Mouse (Mus musculus) heart, postnatal 0 days (tissue): ENCODE results near the gene Map7. TPM values are rescaled to one million over a fixed set of nuclear protein-coding genes. Genes with fewer than 3 reads are reported as not detected.
A peak's percentile ranks its signal among the peaks of the same experiment; 100 is the strongest.

Experiments
- ATAC-seq: fragments of 200-750 bp; cut with Nextera tagmentation; 2 replicates; pipeline ENCODE4 v1.8.0; 2017; ENCODE audit warnings: low read depth, moderate number of reproducible peaks, moderate library complexity; ENCODE audit not compliant: insufficient read depth
- DNase-seq: peaks from one replicate; pipeline ENCODE4 v3.0.0-alpha.2; 2016; ENCODE audit warnings: low spot score
- H3K27ac ChIP-seq: fragments of 300-500 bp; sonication (generic); 2 replicates; pipeline ENCODE4 v1.5.1; 2014; ENCODE audit warnings: low read depth, mild to moderate bottlenecking
- H3K27me3 ChIP-seq: fragments of 300-500 bp; sonication (generic); 2 replicates; pipeline ENCODE4 v1.6.1; 2014; ENCODE audit warnings: low read length, mixed read lengths; ENCODE audit not compliant: control insufficient read depth, insufficient read depth
- H3K36me3 ChIP-seq: fragments of 300-500 bp; sonication (generic); replicated peaks from 2 replicates; pipeline ENCODE4 v1.6.1; 2014; ENCODE audit warnings: low read length, mixed read lengths; ENCODE audit not compliant: control insufficient read depth, insufficient read depth
- H3K4me1 ChIP-seq: fragments of 300-500 bp; sonication (generic); 2 replicates; pipeline ENCODE4 v1.6.1; 2014; ENCODE audit warnings: antibody characterized with exemption; ENCODE audit not compliant: control insufficient read depth, insufficient read depth
- H3K4me2 ChIP-seq: fragments of 300-500 bp; sonication (generic); 2 replicates; pipeline ENCODE4 v1.6.1; 2014; ENCODE audit warnings: low read depth, mild to moderate bottlenecking, low read length, moderate library complexity
- H3K4me3 ChIP-seq: fragments of 300-500 bp; sonication (generic); 2 replicates; pipeline ENCODE4 v1.5.1; 2014; ENCODE audit warnings: low read depth, low read length
- H3K9ac ChIP-seq: fragments of 300-500 bp; sonication (generic); replicated peaks from 2 replicates; pipeline ENCODE4 v1.6.1; 2014; ENCODE audit warnings: low read depth, low read length, mixed read lengths
- H3K9me3 ChIP-seq: fragments of 300-500 bp; sonication (generic); replicated peaks from 2 replicates; pipeline ENCODE4 v1.6.1; 2016; ENCODE audit warnings: low read length; ENCODE audit not compliant: control insufficient read depth
- CTCF ChIP-seq: IDR thresholded peaks from 2 replicates; pipeline ENCODE4 v1.5.1; 2016; ENCODE audit warnings: antibody characterized with exemption, control low read depth, low read depth
- EP300 ChIP-seq: IDR thresholded peaks from 2 replicates; pipeline ENCODE4 v1.6.1; 2016; ENCODE audit warnings: antibody characterized with exemption, low read depth
- WGBS: fragments of 180-500 bp; shearing (Covaris S2); extraction: QIAGEN DNeasy Blood & Tissue Kit; methylation state at CpG from one replicate; pipeline ENCODE4 v1.1.7; 2014; 5-methylcytosine and 5-hydroxymethylcytosine counted together
- polyA plus RNA-seq: library from polyadenylated mRNA; unstranded; fragments of >200 nt; fragmentation: Nextera tagmentation; extraction: Ambion mirVana; gene quantifications from 2 replicates; pipeline ENCODE4 v1.2.1, GENCODE M21; 2015
- total RNA-seq: library from RNA; depleted of rRNA; stranded (reverse); fragments of >200 nt; gene quantifications from 2 replicates; pipeline ENCODE4 v1.2.3, GENCODE M21; 2014; ENCODE audit warnings: low replicate concordance

Map7 gene
- total and polyA plus RNA-seq, 2 experiments from 2014 or later: 5.9 to 7.5 TPM

- no peaks in the 10 kb centered on the region for H3K9me3 ChIP-seq
- DNase-seq: no peak
- H3K36me3 ChIP-seq: no peaks in the 10 kb centered on the region
- WGBS: 89% methylated on average over 5 of the region's 5 CpGs
- TF ChIP-seq CTCF: no peak
- no peaks in the 10 kb centered on the region for H3K27me3 ChIP-seq
- ATAC-seq: no peak
- H3K4me2 ChIP-seq: no peak overlapping the region
- H3K27ac ChIP-seq: no peak overlapping the region
- H3K9ac ChIP-seq: no peak overlapping the region
- no peak overlapping the region for H3K4me3 ChIP-seq
- H3K4me1 ChIP-seq: peaks cover 3% of the 10 kb centered on the region; the same call in 1 of the 2 replicates
Measured at GRCm38 (mm10) chr10:20272380-20272779, 124.1 kb downstream of the Map7 start.

GRCm38 (mm10) chr10:20273278-20273677, 125.0 kb downstream of the Map7 start:
- no peak for TF ChIP-seq CTCF
- no peak for TF ChIP-seq EP300
- Histone ChIP-seq H3K27me3 (no peaks in the 10 kb centered on the region), H3K9me3 (no peaks in the 10 kb centered on the region), H3K9ac (no peak overlapping the region), H3K4me1 (peaks cover 3% of the 10 kb centered on the region; the same call in 1 of the 2 replicates), H3K4me3 (no peak overlapping the region), H3K27ac (no peak overlapping the region), H3K36me3 (0 out of 2 replicates have a peak, but pooled peaks cover 3% of the 10 kb centered on the region), H3K4me2 (no peak overlapping the region)
- ATAC-seq: no peak
- WGBS: 65% methylated on average over 15 of the region's 15 CpGs
- no peak for DNase-seq

GRCm38 (mm10) chr10:20274022-20274421, 125.8 kb downstream of the Map7 start:
- Histone ChIP-seq H3K4me2 (no peak overlapping the region), H3K4me3 (no peak overlapping the region), H3K27me3 (no peaks in the 10 kb centered on the region), H3K36me3 (0 out of 2 replicates have a peak, but pooled peaks cover 3% of the 10 kb centered on the region), H3K27ac (no peak overlapping the region), H3K9ac (no peak overlapping the region), H3K4me1 (peaks cover 3% of the 10 kb centered on the region; the same call in 1 of the 2 replicates), H3K9me3 (no peaks in the 10 kb centered on the region)
- WGBS: 42% methylated on average over 9 of the region's 9 CpGs
- DNase-seq: peak; percentile 33
- no peak for ATAC-seq
- TF ChIP-seq CTCF (no peak), EP300 (no peak)

GRCm38 (mm10) chr10:20281456-20281855, 133.2 kb downstream of the Map7 start:
- H3K4me2 ChIP-seq: no peak overlapping the region
- H3K4me1 ChIP-seq: 0 out of 2 replicates have a peak, but pooled peaks cover 4% of the 10 kb centered on the region
- H3K4me3 ChIP-seq: no peak overlapping the region
- TF ChIP-seq CTCF (no peak), EP300 (no peak)
- DNase-seq (no peak), ATAC-seq (no peak)
- H3K27me3 ChIP-seq: no peaks in the 10 kb centered on the region
- no peak overlapping the region for H3K27ac ChIP-seq
- 0 out of 2 replicates have a peak, but pooled peaks cover 9% of the 10 kb centered on the region for H3K36me3 ChIP-seq
- no peaks in the 10 kb centered on the region for H3K9me3 ChIP-seq
- no peak overlapping the region for H3K9ac ChIP-seq
- WGBS: 65% methylated on average over 2 of the region's 2 CpGs

GRCm38 (mm10) chr10:20285289-20285975, 137.2 kb downstream of the Map7 start:
- TF ChIP-seq EP300 (no peak), CTCF (no peak)
- 19% methylated on average over 10 of the region's 10 CpGs for WGBS
- no peak overlapping the region for H3K9ac ChIP-seq
- H3K9me3 ChIP-seq: no peaks in the 10 kb centered on the region
- H3K27ac ChIP-seq: no peak overlapping the region
- DNase-seq (peak; percentile 56), ATAC-seq (peak; percentile 70; the same call in 1 of the 2 replicates)
- H3K27me3 ChIP-seq: no peaks in the 10 kb centered on the region
- H3K4me3 ChIP-seq: no peak overlapping the region
- 0 out of 2 replicates have a peak, but pooled peaks cover 4% of the 10 kb centered on the region for H3K4me1 ChIP-seq
- H3K4me2 ChIP-seq: no peak overlapping the region
- no peaks in the 10 kb centered on the region for H3K36me3 ChIP-seq
